Mouse (Mus musculus): ENCODE measurements at regions not wholly inside any gene's neighbourhood (a gene's known extent, or its start where the extent isn't known, plus 50 kb on each side); places are given as distances from the start of the nearest gene placed in this dataset.
"Not testable (repeated sequence)": the region's sequence is repeated elsewhere in the genome, so short reads cannot be mapped to it uniquely, and the experiment has no call there.

- DNase-seq (ENCODE audit: low spot score) (no peak), ATAC-seq (replicated peaks; ENCODE audit: low FRiP score) (peak; percentile 55)
- Histone ChIP-seq H3K9me3 (ENCODE audit: control insufficient read depth, low read length) (no peaks in the 10 kb centered on the region), H3K4me1 (replicated peaks; ENCODE audit: control insufficient read depth, insufficient read depth, low read length) (no peaks in the 10 kb centered on the region), H3K4me3 (ENCODE audit: low read depth, low read length) (no peak overlapping the region), H3K27me3 (replicated peaks; ENCODE audit: control insufficient read depth, insufficient read depth, low read length) (no peaks in the 10 kb centered on the region), H3K9ac (ENCODE audit: low read depth, low read length) (no peak overlapping the region), H3K27ac (ENCODE audit: low read depth, low read length) (no peak overlapping the region), H3K4me2 (no peak overlapping the region), H3K36me3 (ENCODE audit: control insufficient read depth, insufficient read depth, low read length) (no peaks in the 10 kb centered on the region)
- WGBS = 49% methylated on average over 5 of the region's 5 CpGs
Observed at GRCm38 (mm10) chr3:109254957-109255356, 85.5 kb upstream of the Vav3 start.

DNA sequence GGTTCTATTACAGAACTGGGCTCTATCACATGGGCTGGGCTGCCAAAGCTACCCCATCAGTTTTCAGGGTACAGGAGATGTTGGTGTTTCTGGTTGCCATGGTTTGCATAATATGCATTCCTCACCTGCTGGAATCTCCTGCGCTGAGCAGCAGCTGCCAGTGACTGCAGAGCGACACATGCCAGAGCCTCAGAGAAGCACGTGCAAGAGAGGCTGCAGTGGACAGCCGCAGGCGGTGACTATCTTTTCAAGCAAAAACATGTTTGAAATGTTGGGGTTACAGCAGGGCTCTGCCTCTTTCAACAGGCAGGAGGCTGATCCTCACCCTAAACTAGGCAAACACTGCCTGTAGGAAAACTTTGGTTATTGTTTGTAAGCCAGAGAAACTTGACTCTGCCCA lies 83.7 kb upstream of the Vav3 start:
- H3K27me3 ChIP-seq (replicated peaks; ENCODE audit: control insufficient read depth, insufficient read depth, low read length) = no peaks in the 10 kb centered on the region
- H3K36me3 ChIP-seq (ENCODE audit: control insufficient read depth, insufficient read depth, low read length) = no peaks in the 10 kb centered on the region
- H3K4me2 ChIP-seq = no peak overlapping the region
- no peak overlapping the region for H3K9ac ChIP-seq (ENCODE audit: low read depth, low read length)
- ATAC-seq (replicated peaks; ENCODE audit: low FRiP score) = no peak
- no peaks in the 10 kb centered on the region for H3K9me3 ChIP-seq (ENCODE audit: control insufficient read depth, low read length)
- 76% methylated on average over 5 of the region's 5 CpGs for WGBS
- DNase-seq (ENCODE audit: low spot score) = no peak
- H3K4me3 ChIP-seq (ENCODE audit: low read depth, low read length) = no peak overlapping the region
- no peaks in the 10 kb centered on the region for H3K4me1 ChIP-seq (replicated peaks; ENCODE audit: control insufficient read depth, insufficient read depth, low read length)
- no peak overlapping the region for H3K27ac ChIP-seq (ENCODE audit: low read depth, low read length)

DNA sequence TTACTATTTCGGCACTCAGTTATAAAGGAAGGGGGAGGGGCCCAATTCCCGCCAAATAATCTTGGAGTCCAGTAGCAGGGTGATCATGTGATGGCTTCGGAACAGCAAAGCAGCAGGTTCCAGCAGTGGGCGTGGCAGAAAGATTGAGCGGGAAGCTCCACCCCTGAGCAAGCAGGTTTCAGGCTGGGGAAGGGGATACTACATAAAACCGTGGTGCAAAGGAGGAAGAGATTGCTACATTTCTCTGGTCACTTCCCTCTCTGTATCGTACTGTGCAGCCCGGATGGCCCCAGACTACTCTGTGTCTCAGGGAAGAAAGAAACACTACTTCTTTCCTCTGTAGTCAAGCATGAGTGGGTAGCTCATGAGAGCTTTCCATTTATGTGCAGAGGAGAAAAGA lies 73.5 kb upstream of the Vav3 start:
- not testable (repeated sequence) for DNase-seq (ENCODE audit: low spot score); H3K9me3 ChIP-seq (ENCODE audit: control insufficient read depth, low read length); H3K9ac ChIP-seq (ENCODE audit: low read depth, low read length); H3K4me1 ChIP-seq (replicated peaks; ENCODE audit: control insufficient read depth, insufficient read depth, low read length); ATAC-seq (replicated peaks; ENCODE audit: low FRiP score); H3K36me3 ChIP-seq (ENCODE audit: control insufficient read depth, insufficient read depth, low read length); H3K4me2 ChIP-seq; H3K4me3 ChIP-seq (ENCODE audit: low read depth, low read length); H3K27ac ChIP-seq (ENCODE audit: low read depth, low read length); H3K27me3 ChIP-seq (replicated peaks; ENCODE audit: control insufficient read depth, insufficient read depth, low read length)
- 38% methylated on average over 8 of the region's 8 CpGs for WGBS

GRCm38 (mm10) chr3:109270783-109271182 lies 69.7 kb upstream of the Vav3 start:
- H3K4me3 ChIP-seq (ENCODE audit: low read depth, low read length) = no peak overlapping the region
- H3K4me2 ChIP-seq = no peak overlapping the region
- no peak overlapping the region for H3K9ac ChIP-seq (ENCODE audit: low read depth, low read length)
- H3K27me3 ChIP-seq (replicated peaks; ENCODE audit: control insufficient read depth, insufficient read depth, low read length) = no peaks in the 10 kb centered on the region
- H3K27ac ChIP-seq (ENCODE audit: low read depth, low read length) = no peak overlapping the region
- 30% methylated on average over 1 of the region's 1 CpGs for WGBS
- no peaks in the 10 kb centered on the region for H3K36me3 ChIP-seq (ENCODE audit: control insufficient read depth, insufficient read depth, low read length)
- DNase-seq (ENCODE audit: low spot score) = no peak
- H3K9me3 ChIP-seq (ENCODE audit: control insufficient read depth, low read length) = no peaks in the 10 kb centered on the region
- no peaks in the 10 kb centered on the region for H3K4me1 ChIP-seq (replicated peaks; ENCODE audit: control insufficient read depth, insufficient read depth, low read length)
- ATAC-seq (replicated peaks; ENCODE audit: low FRiP score) = no peak

GRCm38 (mm10) chr3:109273074-109273801 lies 67.2 kb upstream of the Vav3 start:
- H3K4me1 ChIP-seq (replicated peaks; ENCODE audit: control insufficient read depth, insufficient read depth, low read length) = no peaks in the 10 kb centered on the region
- H3K4me2 ChIP-seq = no peak overlapping the region
- no peaks in the 10 kb centered on the region for H3K9me3 ChIP-seq (ENCODE audit: control insufficient read depth, low read length)
- no peak overlapping the region for H3K27ac ChIP-seq (ENCODE audit: low read depth, low read length)
- H3K27me3 ChIP-seq (replicated peaks; ENCODE audit: control insufficient read depth, insufficient read depth, low read length) = no peaks in the 10 kb centered on the region
- WGBS = 64% methylated on average over 5 of the region's 5 CpGs
- H3K36me3 ChIP-seq (ENCODE audit: control insufficient read depth, insufficient read depth, low read length) = no peaks in the 10 kb centered on the region
- no peak overlapping the region for H3K4me3 ChIP-seq (ENCODE audit: low read depth, low read length)
- DNase-seq (ENCODE audit: low spot score) (no peak), ATAC-seq (replicated peaks; ENCODE audit: low FRiP score) (no peak)
- H3K9ac ChIP-seq (ENCODE audit: low read depth, low read length) = no peak overlapping the region

- Histone ChIP-seq H3K9me3 (ENCODE audit: control insufficient read depth, low read length) (no peaks in the 10 kb centered on the region), H3K27ac (ENCODE audit: low read depth, low read length) (no peak overlapping the region), H3K9ac (ENCODE audit: low read depth, low read length) (no peak overlapping the region), H3K36me3 (ENCODE audit: control insufficient read depth, insufficient read depth, low read length) (no peaks in the 10 kb centered on the region), H3K4me1 (replicated peaks; ENCODE audit: control insufficient read depth, insufficient read depth, low read length) (no peaks in the 10 kb centered on the region), H3K4me3 (ENCODE audit: low read depth, low read length) (no peak overlapping the region), H3K4me2 (no peak overlapping the region), H3K27me3 (replicated peaks; ENCODE audit: control insufficient read depth, insufficient read depth, low read length) (no peaks in the 10 kb centered on the region)
- 78% methylated on average over 4 of the region's 4 CpGs for WGBS
- ATAC-seq (replicated peaks; ENCODE audit: low FRiP score) (no peak), DNase-seq (ENCODE audit: low spot score) (no peak)
Observed at GRCm38 (mm10) chr3:109273802-109274155, 66.7 kb upstream of the Vav3 start.

GRCm38 (mm10) chr3:109279086-109279485 lies 61.4 kb upstream of the Vav3 start:
- H3K4me1 ChIP-seq (replicated peaks; ENCODE audit: control insufficient read depth, insufficient read depth, low read length) = no peaks in the 10 kb centered on the region
- no peak overlapping the region for H3K4me3 ChIP-seq (ENCODE audit: low read depth, low read length)
- H3K9me3 ChIP-seq (ENCODE audit: control insufficient read depth, low read length) = no peaks in the 10 kb centered on the region
- no peak overlapping the region for H3K9ac ChIP-seq (ENCODE audit: low read depth, low read length)
- no peaks in the 10 kb centered on the region for H3K27me3 ChIP-seq (replicated peaks; ENCODE audit: control insufficient read depth, insufficient read depth, low read length)
- no peak for ATAC-seq (replicated peaks; ENCODE audit: low FRiP score)
- no peak for DNase-seq (ENCODE audit: low spot score)
- H3K4me2 ChIP-seq = no peak overlapping the region
- WGBS = 48% methylated on average over 1 of the region's 1 CpGs
- H3K36me3 ChIP-seq (ENCODE audit: control insufficient read depth, insufficient read depth, low read length) = no peaks in the 10 kb centered on the region
- no peak overlapping the region for H3K27ac ChIP-seq (ENCODE audit: low read depth, low read length)

DNA sequence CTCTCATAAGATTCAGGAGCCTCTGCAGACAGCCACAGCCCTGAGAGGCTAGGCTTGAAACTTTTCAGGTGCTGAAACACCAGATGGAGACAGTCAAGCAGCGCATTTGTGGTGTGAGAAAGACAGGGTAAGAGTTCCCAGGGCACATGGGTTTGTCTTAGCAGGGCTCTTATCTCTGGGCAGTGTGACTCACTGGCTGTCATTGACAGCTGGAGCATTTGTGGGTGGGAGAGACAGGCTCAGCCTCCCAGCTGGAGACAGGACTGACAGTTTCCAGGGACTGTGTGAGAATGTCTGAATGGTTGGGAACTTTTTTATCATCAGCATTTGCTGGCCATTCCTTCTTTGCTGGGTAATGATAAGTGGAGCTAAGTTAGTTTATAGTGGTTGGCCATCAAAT lies 53.9 kb upstream of the Vav3 start:
- 16% methylated on average over 1 of the region's 1 CpGs for WGBS
- Histone ChIP-seq H3K27me3 (replicated peaks; ENCODE audit: control insufficient read depth, insufficient read depth, low read length) (no peaks in the 10 kb centered on the region), H3K9me3 (ENCODE audit: control insufficient read depth, low read length) (no peaks in the 10 kb centered on the region), H3K9ac (ENCODE audit: low read depth, low read length) (no peak overlapping the region), H3K4me3 (ENCODE audit: low read depth, low read length) (no peak overlapping the region), H3K4me2 (no peak overlapping the region), H3K27ac (ENCODE audit: low read depth, low read length) (no peak overlapping the region), H3K36me3 (ENCODE audit: control insufficient read depth, insufficient read depth, low read length) (no peaks in the 10 kb centered on the region), H3K4me1 (replicated peaks; ENCODE audit: control insufficient read depth, insufficient read depth, low read length) (no peaks in the 10 kb centered on the region; the same call in 1 of the 2 replicates)
- ATAC-seq (replicated peaks; ENCODE audit: low FRiP score) = peak; percentile 65
- DNase-seq (ENCODE audit: low spot score) = no peak
